Mouse (Mus musculus) bone marrow macrophage, adult 2 months (primary cell): ENCODE results near the gene Trim28. TPM values are rescaled to one million over a fixed set of nuclear protein-coding genes. Genes with fewer than 3 reads are reported as not detected.

Source experiments
- H3K27ac ChIP-seq: 2 replicates; pipeline ENCODE4 v1.5.1; 2012; ENCODE audit warnings: low read depth, low read length; ENCODE audit not compliant: insufficient read depth
- H3K4me1 ChIP-seq: 2 replicates; pipeline ENCODE4 v1.6.1; 2012; ENCODE audit warnings: low read length; ENCODE audit not compliant: control insufficient read depth, insufficient read depth
- H3K4me3 ChIP-seq: 2 replicates; pipeline ENCODE4 v1.5.1; 2012; ENCODE audit warnings: mild to moderate bottlenecking, low read length, moderate library complexity; ENCODE audit not compliant: insufficient read depth
- CTCF ChIP-seq: IDR thresholded peaks from 2 replicates; pipeline ENCODE4 v1.5.1; 2012; ENCODE audit warnings: low read depth, mild to moderate bottlenecking, low read length, moderate library complexity
- POLR2A ChIP-seq: IDR thresholded peaks from 2 replicates; pipeline ENCODE4 v1.6.1; 2012; ENCODE audit warnings: mild to moderate bottlenecking, low read depth, low read length, borderline replicate concordance
- polyA plus RNA-seq: library from polyadenylated mRNA; stranded (reverse); fragments of >200 nt; gene quantifications from 2 replicates; pipeline ENCODE4 v1.2.4, GENCODE M21; 2012; ENCODE audit not compliant: missing spikeins, insufficient read depth, insufficient read length

The Trim28 gene
- polyA plus RNA-seq, result 165 and 177 TPM in 2 replicates

DNA sequence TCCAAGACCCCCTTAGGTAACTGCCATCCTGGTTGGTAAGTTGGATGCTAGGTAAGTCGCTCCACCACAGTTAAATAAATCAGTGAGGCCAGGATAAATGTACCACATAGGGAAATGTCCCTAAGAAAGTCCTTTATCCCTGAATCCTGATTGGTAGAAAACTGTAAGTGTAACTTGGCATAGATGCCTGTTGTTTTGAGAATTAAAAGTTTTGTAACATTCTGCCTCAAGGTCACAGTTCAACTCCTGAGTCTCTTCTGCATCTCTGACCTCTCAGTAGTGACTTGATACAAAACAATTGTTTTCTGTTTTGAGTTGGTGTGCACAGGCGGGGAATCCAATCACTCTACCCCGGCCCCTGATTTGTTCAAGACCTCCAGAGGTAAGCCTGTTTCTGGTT lies at the start of gene Trim28:
Trim28 (plus strand) TSS at position 264 of the 400 bp plus-strand sequence.
- Histone ChIP-seq H3K4me3 (no peak within 1 kb of the TSS), H3K27ac (no peak within 1 kb of the TSS)

DNA sequence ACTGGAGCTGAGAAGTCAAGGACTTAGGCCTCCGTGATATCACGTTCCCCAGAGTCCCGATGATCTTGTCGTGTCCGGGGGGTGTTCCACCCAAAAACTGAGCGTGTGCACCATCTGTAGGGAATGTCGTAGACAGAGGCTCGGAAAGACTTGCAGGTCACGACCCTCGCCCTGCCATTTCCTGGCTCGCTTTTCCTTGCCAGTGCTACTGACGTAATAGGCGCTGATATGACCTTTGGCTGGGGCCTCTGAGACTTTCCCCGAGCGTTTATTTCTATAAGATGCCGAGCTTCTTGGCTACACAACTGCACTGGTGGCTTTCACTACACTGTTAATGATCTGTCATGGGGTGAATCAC lies 49.1 kb upstream of the Trim28 start:
- no peak for TF ChIP-seq POLR2A
- no peak for TF ChIP-seq CTCF
- H3K4me1 ChIP-seq, result peaks cover 12% of the 10 kb centered on the region
- H3K4me3 ChIP-seq, result peak overlapping the region; percentile 76

More for the DNA sequence above, at the start of gene Trim28:
- no peaks in the 10 kb centered on the region for H3K4me1 ChIP-seq
- no peak for TF ChIP-seq CTCF
- TF ChIP-seq POLR2A, result no peak

DNA sequence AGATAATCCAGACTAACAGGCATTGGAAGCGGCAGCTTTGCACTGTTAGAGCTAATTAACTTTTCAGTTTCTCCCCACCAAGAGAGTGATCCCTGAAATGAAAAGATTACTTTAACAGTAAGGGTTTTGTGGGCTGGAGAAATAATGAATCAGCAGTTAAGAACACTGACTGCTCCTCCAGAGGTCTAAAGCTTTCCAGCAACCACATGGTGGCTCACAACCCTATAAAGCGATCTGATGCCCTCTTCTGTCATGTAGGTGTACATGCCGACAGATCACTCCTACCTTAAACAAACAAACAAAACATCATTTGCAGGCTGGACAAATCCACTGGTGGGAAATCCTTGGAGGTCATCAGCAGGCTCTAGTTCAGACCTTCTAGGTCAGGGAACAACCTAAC lies 44.0 kb upstream of the Trim28 start:
- Histone ChIP-seq H3K4me1 (peaks cover 17% of the 10 kb centered on the region), H3K4me3 (no peak overlapping the region), H3K27ac (no peak overlapping the region)
- no peak for TF ChIP-seq POLR2A
- TF ChIP-seq CTCF, result no peak

More for the DNA sequence above, 49.1 kb upstream of the Trim28 start:
- H3K27ac ChIP-seq, result peak overlapping the region; percentile 46

DNA sequence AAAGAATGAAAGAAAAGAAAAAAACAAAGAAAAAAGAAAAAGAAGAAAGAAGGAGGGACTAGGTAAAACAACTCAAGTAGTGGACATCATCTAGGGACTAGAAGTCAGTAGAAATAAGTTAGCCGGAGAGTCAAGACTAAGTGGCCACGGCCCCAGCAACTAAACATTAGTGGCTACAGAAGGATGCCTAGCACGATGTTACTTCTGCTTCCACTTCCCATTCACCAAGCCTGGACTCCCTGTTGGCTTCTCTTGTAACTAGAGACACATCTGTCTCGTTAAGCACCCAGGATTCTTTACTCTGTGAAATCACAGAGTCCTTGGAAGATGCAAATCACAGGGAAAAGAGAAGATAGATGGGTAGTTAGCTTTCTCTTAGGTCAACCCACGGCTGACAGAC lies 41.4 kb upstream of the Trim28 start:
- H3K4me1 ChIP-seq, result peaks cover 14% of the 10 kb centered on the region
- TF ChIP-seq POLR2A (no peak), CTCF (no peak)
- H3K27ac ChIP-seq, result no peak overlapping the region
- H3K4me3 ChIP-seq, result no peak overlapping the region

DNA sequence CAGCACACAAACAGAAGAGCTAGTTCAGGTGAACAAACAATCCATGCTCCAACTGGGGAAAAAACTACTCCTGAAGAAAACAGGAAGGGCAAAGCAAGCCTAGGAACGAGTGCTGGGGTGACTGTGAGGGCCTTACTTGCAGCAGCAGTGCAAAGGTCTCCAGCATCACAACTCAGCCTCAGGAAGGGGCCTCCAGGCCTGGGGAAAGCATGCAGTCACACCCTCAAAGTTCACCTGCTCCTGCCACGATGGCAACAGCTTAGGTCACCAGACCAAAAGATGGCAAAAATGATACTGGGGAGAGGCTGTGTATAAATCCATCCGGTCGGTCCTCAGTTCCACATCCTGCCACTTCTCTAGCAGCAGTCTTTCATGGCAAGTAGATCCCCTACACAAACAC lies 40.0 kb upstream of the Trim28 start:
- Histone ChIP-seq H3K27ac (no peak overlapping the region), H3K4me3 (no peak overlapping the region), H3K4me1 (peaks cover 14% of the 10 kb centered on the region)
- TF ChIP-seq POLR2A (no peak), CTCF (no peak)

DNA sequence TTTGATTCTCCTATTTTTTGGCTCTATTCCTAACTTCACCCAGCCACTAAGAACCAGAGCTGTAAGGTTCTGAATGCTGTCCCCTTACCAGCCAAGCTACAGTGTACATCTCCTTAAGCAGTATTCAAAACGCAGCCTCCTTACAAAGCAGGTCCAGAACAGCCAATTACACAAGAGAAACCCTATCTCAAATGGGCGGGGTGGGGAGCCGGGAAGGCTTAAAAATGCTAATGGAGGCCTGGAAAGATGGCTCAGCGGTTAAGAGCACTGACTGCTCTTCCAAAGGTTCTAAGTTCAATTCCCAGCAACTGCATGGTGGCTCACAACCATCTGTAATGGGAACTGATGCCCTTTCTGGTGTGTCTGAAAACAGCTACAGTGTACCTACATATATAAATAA lies 39.2 kb upstream of the Trim28 start:
- no peak overlapping the region for H3K4me3 ChIP-seq
- peaks cover 13% of the 10 kb centered on the region for H3K4me1 ChIP-seq
- no peak overlapping the region for H3K27ac ChIP-seq
- TF ChIP-seq POLR2A, result no peak
- TF ChIP-seq CTCF, result no peak

DNA sequence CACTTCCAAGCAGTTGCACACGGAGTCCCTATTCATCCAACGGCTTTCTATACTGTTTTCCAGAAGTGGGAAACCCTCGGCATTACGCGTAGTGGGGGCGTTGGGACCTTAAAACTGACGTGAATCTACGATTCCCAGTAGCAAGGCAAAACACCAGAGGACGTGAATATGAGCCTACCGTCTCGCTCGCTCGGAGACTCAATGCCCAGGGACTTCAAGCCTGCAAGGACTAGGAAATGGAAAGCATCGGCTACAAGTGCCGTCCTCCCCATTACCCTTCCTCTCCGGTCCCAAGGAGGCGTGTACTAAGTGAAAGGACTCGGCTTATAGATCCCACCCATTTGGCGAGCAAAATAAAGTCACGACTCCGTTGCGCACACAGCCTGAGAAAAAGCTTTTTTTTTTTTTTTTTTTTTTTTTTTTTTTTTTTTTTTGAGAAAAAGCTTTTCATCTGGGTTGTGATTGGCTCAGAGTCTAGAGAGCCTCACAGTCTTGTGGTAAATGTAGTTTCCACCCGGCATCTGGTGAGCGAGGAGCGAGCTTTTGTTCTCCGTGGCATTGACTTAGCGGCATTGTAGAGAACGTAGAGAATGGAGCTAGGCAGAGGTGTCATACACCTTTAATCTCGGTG lies 37.3 kb upstream of the Trim28 start:
- peak overlapping the region; percentile 65 for H3K4me3 ChIP-seq
- H3K27ac ChIP-seq, result peak overlapping the region; percentile 76
- peaks cover 17% of the 10 kb centered on the region for H3K4me1 ChIP-seq
- TF ChIP-seq CTCF (no peak), POLR2A (no peak)

DNA sequence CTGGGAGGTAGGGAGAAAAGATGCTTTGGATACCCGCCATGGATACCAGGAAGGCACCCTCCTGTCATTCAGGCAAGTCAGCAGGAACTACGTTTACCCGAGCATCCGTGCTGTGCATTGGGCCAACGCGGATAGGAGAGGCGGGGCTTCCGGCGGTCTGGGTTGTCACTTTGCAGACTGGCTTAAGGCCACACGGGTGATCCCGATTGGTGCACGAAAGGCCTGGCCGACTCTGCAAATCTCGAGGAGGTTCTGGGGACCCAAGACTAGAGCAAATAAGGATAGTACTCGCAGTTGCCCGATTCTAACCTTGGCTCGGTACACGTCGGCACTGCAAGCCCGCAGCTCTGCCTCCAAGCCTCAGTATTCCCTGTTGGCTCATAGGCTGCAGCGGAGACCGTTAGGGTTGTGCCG lies 33.2 kb upstream of the Trim28 start, which contains the start of gene Zfp324:
Zfp324 (plus strand) TSS at position 161 of the 414 bp plus-strand sequence.
- Histone ChIP-seq H3K4me1 (peaks cover 28% of the 10 kb centered on the region), H3K27ac (peak within 1 kb of the TSS; percentile 74), H3K4me3 (peak within 1 kb of the TSS; percentile 85)
- TF ChIP-seq POLR2A, result no peak
- TF ChIP-seq CTCF, result no peak

DNA sequence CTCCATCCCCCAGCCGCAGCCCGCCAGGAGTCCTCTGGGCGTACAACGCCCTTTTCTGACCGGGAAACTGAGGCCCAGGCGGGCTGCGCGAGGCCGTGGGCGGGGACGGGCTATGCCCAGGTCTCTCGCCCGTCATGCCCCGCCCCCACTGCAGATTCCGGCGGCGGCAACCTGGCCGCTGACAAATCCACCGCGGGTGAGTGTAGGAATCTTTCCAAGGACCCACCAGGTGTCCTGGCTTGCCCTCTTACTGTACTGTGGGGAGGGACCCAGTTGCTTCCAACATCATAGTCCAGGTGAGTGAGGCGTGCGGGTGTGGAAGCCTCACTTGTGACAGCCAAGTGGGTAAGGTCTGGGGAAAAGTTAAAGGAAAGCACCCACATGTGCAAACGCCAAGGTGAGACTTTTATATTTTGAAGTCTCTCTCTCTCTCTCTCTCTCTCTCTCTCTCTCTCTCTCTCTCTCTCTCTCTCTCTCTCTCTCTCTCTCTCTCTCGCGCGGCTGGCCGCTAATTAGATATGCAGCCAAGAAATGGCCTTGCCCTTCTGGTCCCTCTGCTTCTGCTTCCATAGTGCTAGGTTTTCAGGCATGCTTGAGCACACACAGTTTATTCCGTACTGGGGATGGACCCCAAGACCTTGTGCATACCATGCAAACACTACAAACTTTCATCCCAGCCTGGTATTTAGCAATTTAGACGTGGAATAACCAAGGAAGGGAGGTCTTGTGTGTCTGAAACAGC lies 32.6 kb upstream of the Trim28 start:
- peak overlapping the region; percentile 85 for H3K4me3 ChIP-seq
- peak overlapping the region; percentile 74 for H3K27ac ChIP-seq
- peaks cover 28% of the 10 kb centered on the region for H3K4me1 ChIP-seq
- no peak for TF ChIP-seq POLR2A
- TF ChIP-seq CTCF, result no peak

DNA sequence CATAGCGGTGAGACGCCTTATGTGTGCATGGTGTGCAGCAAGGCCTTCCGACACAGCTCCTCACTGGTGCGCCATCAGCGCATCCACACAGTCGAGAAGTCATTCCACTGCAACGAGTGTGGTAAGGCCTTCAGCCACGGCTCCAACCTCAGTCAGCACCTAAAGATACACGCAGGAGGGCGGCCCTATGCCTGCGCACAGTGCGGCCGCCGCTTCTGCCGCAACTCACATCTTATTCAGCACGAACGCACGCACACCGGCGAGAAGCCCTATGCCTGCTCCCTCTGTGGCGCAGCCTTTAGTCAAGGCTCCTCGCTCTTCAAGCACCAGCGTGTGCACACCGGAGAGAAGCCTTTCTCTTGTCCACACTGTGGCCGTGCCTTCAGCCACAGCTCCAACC lies 28.0 kb upstream of the Trim28 start:
- peaks cover 19% of the 10 kb centered on the region for H3K4me1 ChIP-seq
- no peak overlapping the region for H3K27ac ChIP-seq
- no peak for TF ChIP-seq CTCF
- TF ChIP-seq POLR2A, result no peak
- no peak overlapping the region for H3K4me3 ChIP-seq
